Mouse (Mus musculus): ENCODE results near the gene Sorl1.

The Sorl1 gene

DNA sequence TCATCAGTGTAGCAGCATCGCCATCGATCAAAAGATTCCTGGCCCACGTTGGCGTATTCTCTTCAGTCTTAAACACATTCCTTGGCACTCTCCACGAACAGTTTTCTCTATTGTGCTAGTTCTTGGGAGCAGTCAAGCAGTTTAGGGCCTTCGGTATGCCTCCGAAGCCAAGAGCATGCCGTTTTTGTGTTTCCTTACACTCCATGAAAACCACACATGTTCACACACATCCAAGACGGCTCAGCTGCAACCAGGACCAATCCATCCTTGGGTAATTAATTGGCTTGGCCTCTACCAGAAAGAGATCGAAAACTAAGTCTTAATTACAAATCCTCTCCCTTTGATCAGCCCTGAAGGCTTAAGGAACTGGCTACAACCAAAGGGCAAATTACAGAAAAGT is 162.8 kb downstream of the Sorl1 start:
- no peak for DNase-seq (ENCODE audit: low read depth, low spot score)

DNA sequence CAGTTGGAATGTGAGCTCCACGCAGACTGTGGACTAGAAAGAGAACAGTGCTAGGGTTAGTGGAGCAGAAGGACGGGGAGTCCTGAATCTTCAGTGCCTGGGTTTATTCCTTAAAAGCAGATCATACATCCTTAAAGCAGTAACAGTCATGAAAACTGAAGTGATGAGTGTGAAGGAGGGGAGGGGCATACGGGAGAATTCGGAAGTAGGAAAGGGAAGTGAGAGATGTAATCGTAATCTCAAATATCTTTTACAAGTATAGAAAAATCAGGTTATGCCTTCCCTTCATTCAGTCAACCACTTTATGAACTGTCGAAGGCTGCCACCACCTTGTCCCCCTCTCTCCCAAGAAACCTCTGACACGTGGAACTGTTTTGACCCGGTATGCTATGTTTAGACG is 165.8 kb downstream of the Sorl1 start:
- peak; percentile 52 for DNase-seq (ENCODE audit: low read depth, low spot score)

DNA sequence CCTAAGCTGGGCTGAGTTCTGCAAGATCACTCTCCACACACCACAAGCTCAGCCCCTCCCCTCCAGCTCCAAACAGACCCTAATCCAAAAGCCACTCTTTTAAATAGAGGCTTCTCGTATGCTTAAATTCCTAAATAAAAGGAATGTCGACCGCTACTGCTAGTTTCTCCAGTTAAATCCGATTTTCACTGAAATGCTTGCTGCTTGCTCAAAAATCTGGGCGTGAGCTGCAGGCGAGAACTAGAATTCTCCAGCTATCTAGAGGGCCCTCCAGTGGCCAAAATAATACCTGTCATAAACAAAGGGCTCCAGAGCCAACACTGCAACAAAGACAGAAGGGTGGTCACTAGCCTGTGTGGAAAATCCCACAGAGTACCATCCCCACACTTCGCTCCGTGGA is 170.6 kb downstream of the Sorl1 start:
- DNase-seq (ENCODE audit: low read depth, low spot score) = peak; percentile 60

DNA sequence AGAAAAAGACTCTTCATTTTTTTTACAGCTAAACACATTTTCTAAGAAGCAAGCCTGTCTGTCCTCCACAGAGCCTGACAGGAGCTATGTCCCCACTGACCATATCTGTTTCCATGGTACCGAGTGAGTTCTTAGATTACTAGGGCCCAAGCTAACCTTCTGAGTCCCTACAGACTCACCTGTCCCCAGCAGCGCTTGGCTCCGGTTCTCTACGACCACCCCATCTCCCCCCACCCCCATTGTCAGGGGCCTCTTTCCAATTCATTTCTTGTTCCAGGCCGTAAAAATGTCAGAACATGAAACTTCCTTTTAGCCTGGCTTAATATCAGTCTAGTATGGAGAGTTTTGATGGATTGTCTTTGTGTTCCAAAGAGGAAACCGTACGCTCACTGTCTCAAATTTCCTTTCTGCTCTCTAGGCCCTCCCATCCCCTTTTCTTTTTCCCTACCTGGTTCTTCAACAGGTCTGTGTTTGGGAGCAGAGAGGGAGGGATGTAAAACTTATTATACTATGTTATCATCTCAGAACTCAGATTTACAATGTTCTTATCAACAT is 171.4 kb downstream of the Sorl1 start:
- DNase-seq (ENCODE audit: low read depth, low spot score) = no peak

DNA sequence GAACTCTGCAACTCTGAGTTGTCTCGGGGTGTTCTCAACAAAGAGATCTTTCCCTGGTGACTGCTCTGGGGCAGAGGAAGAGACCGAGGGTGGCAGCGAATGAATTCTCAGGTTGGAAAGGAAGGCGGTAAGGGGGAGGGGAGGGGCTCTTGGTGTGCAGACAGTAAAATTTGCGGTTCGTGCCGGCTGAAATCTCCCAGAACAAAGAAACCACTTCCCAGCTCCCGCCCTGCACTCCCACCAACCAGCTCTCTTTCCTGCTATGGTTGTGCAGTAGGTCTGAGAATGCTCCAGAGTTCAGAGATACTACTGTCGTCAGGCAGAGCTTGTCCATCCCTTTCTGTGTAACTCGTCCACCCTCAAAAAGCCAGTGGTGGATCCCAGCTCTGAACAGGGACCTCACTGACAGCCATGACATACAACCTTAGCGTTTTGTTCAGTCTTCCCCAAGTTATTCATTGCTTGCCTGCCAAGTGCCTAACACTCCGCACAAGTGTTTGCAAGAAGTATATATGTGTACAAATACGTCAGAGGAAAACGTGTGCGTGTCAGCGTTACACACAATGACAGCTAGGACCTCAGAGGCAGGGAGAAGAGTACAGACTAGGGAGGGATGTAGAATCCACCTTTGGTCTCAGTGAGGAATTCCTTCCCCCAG is 172.5 kb downstream of the Sorl1 start:
- DNase-seq (ENCODE audit: low read depth, low spot score) = no peak

DNA sequence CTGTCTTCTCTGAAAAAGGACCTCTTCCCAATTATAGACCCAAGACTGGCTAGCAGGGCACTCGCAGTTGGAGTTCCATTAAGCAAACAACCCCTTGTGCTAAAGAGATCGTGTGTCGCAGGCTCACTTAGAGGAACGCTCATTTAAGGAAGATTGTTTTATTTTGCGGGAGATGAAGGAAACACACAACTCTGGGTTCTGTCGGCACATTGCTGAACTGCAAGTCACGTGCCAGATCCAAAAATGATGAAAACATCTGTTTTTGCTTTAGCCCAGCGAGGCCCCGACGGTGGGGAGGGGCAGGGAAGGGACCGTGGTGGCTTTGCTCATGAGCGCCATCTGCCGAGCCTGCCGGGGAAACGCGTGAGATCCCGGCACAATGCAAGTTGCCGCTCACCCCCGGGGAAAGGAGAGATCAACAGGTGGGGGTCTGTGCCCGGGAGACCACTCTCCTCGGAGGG is 173.1 kb downstream of the Sorl1 start:
- DNase-seq (ENCODE audit: low read depth, low spot score) = peak; percentile 86

DNA sequence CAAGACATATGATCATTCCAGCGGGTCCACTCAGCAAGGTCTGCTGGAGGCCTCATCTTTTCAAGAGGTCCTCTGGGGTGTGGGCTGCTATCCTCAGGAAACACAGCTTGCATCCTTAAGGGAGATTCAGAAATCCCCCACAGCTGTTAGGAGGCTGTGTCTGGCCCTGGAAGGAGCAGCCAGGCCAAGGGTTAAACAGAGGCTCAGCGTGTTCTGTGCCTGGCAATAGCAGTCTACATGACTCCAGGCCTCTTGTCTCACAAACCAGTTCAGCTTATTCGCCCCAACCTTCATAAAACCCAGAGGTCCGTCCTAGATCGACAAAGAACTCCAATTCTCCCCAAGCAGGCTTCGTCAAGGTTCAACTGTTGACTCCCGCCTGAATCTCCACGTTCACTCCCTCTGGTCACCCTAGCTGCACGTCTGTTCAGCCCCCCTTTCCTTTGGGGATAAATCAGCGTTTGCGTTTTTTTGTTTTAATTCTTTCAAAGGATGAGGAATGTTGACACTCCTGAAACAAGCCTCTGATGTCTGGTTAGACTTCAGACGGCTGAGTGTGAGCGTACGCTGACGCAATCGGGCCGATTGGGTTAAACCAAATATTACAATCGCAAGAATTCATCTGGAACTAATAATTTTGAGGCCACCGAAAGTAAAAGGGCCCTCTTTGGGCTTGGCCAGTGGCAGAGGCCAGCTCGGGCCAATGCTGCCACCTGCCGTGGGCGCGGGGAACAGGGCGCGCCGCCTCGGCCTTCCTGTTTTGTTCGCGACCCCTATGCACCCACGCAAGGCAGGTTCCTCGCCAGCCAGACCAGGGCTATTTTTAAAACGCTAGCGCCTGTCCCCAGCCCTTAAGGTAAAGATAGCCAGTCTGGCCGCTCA is 173.7 kb downstream of the Sorl1 start:
- DNase-seq (ENCODE audit: low read depth, low spot score) = peak; percentile 88

DNA sequence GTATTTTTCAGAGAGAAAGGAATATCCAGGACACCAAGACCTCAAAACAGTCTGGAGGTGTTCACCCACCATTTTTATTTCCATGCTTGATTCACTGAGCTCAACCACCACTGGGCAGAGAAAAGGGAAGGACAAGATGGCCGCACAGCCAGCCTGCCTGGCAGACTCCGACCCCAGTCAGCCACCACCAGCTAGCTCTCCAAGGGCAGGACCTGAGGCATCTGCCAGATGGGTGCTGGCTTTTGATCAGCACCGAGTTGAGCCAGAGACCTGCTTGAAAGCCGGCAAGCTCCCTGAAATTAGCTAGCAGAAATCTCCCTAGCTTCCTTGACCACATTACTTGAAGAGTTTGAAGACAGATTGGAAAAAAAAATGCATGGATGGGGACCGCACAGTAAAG is 174.6 kb downstream of the Sorl1 start:
- no peak for DNase-seq (ENCODE audit: low read depth, low spot score)

DNA sequence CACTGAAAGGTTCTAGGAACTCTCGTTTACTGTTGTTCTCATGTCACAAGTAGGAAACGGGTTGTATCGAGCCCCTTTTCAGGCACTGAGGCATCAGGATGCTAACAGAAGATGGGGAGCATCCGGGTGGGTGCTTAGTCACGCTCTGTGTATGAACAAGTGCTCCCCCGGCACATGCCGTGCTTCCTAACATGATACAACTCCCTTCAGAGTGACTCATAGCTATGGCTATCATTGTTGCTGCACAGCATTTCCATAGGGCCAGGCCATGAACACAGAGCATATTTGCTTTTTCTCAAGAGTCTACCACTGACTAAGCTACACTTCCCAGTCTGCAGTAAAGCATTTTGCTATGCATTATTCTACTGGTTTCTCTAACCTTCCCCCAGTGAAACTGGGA is 179.1 kb downstream of the Sorl1 start:
- no peak for DNase-seq (ENCODE audit: low read depth, low spot score)

DNA sequence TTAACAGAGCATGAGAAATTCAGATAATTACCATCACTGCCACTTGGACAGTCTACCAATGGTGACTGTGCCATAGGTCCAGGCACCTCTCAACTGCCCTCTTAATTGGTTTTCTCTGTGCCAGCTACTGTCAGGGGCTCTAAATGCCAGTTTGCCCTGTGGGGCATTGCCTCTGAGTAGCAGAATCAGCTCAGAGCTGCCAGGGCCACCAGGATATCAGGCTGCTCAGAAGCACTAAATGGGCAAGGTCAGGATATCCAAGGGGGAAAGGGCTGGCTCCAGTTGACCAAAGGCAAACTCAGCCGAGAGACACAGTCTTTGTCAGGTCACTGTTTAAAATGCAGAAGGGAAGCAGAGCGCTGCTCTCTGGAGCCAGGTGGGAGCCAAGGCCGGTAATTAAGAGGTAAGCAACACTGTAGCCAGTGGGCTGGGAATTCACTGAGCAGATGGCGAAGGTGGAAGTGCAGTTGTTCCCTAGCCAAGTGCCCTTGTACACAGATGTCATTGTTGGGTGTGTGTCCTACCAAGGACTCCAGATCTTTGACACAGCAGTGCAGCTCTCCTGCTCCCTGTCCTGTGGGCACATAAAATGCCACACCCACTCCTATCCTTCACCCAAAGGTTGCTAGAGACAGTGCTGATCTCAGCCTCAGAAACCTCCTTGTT is 181.0 kb downstream of the Sorl1 start:
- DNase-seq (ENCODE audit: low read depth, low spot score) = no peak

DNA sequence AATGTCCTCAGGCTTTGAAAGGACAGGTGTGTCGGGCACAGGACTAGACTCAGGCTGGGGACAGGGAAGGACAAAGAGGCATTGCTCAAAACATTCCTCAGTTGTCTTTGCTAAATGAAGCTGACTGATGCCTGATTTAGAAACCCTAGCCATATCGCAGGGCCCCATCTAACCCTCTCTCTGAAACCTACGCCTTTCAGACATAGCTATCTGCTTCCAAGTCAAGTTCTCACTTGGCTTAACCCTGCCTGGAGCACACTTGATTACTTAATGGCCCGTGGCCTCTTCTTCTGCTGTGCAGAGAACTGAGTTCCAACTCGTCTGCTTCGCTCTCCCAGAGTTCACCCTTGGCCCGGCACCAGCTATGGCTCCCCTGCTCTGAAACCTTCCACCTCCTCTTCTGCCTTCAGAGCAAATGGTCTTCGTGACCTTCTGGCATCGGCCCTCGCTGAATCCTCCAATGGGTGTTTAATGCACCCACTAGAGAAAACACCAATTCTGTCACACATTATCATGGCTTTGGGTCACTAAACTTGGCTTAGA is 183.7 kb downstream of the Sorl1 start:
- DNase-seq (ENCODE audit: low read depth, low spot score) = no peak

DNA sequence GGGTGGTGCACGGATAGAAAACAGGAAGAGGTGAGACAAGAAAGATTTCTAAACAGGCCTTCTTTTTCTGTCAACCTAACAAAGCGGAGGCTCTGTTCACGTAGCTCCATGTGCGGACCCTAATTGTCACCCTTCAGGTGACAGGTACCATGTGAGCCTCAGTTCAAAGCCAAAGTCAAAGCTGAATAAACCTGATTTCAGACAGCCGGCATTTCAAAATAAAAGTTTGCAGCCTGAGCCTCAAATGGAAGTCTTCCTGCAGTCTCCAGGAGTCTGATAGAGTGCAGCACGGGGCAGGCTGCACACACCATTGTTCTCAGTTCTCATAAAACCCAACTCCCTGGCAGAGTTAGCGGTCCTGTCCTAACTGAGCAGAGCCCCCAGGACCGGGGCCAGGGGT is 185.6 kb downstream of the Sorl1 start:
- DNase-seq (ENCODE audit: low read depth, low spot score) = no peak

DNA sequence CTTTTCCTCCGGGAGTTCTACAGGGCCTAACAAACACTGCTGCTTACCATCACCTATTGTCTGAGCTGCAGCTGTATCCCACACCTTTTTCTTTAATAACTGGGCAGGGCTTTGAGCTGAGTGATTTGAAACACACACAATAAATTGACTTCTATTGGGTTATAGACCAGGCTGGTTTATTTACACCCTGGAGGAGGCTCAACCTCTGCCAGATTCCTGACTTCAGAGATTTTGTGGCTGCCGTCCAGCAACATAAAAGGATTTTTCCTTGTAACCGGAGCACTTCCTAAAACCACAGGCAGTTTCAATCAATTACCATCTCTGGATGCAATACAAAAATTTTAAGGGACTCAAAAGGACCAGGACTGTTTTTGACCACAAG is 186.1 kb downstream of the Sorl1 start:
- no peak for DNase-seq (ENCODE audit: low read depth, low spot score)

DNA sequence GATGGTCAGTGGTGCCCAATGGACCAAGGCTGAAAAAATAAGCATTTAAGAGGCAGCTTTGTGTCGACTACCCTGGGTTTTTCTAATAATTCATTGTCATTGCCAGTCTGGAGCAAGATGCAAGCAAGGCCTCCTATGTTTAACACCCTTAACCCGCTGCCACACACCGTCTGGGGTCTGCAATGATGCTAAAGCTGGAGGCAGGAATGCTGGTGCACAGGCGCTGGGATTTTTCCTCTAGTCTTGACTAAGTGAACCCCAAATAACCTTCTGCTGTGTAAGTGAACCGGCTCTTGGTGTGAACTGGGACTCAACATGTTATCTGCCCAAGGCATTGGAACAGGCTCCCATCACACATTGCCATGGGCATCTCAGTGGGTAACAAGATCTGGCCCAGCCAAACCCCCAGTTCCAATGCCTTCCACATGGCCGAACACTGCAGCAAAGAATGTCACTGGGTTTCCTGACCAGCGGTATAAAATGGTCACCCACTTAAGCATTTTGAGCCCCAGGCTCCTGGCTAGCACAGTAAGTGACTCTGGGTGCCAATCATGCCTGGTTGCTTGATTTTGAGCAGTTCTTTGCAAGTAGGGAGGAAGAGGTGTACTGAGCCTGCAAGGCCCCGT is 186.6 kb downstream of the Sorl1 start:
- DNase-seq (ENCODE audit: low read depth, low spot score) = no peak

DNA sequence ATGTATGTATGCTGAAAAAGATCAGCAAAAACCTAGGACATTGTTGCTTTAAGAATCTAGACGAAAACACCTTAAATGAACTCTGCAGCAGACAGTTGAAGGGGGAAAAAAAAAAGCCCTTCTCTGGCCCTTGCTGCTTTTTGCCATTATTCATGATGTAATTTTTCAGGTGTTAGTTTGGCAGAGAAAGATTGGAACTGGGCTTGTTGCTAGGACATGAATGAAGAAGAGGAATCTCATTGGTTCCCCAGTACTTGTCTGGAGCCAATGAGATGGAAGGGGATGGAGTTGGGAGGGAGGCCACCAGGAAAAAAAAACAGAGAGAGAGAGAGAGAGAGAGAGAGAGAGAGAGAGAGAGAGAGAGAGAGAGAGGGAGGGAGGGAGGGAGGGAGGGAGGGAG is 187.5 kb downstream of the Sorl1 start:
- DNase-seq (ENCODE audit: low read depth, low spot score) = no peak

DNA sequence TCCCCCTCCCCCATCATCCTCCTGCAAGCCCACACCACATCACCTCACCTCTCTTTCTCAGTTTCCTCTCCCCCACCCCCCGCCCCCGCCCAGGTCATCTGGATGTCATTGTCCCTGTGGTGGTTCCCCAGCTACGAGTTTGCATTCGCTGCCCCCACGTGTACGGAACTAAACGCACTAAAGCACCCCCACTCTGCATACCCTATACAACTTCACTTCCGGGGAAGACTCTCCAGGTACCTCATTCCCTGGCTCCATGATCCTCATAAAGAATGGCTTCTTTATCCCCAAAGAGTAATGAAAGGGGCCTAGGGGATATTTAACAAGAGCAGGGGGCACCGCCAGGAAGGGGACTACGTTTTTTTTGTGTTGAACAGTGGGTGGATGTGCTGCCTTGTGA is 188.1 kb downstream of the Sorl1 start:
- DNase-seq (ENCODE audit: low read depth, low spot score) = no peak

DNA sequence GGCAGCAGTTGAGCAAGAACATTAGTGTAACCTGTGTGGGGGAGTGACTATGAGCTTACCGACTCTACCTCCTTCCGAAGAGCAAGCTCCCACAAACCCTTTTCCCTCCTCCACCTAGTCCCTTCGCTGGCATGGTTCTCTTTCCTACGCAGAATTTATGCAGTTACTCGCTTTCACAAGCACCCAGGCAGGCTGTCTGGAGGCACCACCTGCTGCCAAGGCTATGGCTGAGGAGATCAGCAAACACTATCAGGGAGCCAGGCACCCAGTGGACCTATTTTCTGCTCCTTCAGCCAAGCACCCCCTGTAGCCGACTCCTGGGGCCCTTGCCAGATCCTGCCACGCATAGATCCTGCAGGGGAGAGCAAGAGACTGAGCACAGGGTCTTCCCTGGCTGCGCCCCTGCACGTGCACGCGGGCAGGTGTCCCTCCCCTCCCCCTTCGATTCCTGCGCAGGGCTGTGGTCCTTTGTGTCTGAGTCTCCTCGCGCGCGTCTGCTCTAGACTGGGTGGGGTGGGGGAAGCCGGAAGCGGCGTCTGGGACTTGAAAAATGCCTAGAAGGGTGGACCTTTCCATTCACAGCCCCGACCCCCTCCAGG is 188.6 kb downstream of the Sorl1 start:
- DNase-seq (ENCODE audit: low read depth, low spot score) = peak; percentile 88

DNA sequence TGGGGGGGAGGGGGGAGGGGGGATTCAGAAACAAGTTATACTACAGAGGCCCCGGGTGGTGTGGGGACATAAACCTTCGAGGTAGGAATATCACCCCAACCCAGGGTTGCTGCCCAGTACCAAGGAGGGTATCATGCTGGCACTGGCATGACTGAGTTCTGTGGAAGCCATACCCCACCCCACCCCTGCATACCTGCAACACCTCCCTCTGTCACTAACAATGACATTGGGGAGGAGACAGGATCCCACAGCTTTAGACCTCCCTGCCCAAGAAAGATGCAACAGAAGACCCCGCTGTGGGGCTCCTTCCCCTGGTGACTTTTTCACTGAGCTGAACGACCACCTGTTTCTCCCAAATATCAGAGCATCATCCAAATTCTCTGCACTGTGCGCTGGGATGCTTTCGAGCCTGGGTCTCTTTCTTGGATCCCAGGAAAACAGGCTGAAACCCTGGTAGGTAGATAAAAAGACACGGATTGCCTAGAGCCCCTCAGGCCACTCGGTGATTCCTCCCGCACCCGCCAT is 189.2 kb downstream of the Sorl1 start:
- no peak for DNase-seq (ENCODE audit: low read depth, low spot score)

DNA sequence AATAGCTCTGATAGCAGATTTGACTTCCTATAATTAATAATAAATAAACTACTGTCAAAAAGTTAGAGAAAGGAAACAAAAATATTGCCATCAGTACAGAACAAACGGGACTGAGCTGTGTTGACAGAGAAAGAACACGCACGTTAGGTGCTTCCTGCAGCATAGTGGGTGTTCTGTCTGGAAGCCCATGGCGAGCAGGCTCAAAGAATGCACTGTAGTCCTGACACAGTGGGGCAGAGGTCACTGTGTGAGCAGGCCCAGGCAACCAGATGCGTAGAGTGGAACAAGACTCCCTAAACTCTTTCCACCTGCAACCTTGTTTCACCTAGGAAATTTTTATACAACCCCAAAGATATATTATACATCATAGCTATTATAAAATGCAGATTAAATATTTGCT is 194.1 kb downstream of the Sorl1 start:
- DNase-seq (ENCODE audit: low read depth, low spot score) = no peak

DNA sequence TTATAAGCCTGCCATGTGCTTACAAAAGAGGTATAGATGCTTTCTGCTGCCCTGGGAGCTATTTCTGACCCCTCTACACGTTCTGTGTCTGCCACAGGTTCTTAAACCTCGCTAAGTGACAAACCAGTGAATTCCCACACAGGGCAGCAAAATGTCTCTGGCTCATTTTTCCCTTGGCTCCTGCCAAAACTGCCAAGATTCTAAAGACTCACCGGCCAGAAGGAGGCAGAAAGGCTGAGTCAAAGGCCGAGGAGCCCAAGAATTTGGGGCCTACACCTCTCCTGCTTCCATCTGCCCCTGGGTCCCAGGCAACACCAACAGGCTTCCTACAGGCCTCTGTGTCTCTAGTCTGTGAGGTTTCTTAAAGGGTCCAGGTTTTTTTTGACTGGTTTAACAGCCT is 198.4 kb downstream of the Sorl1 start:
- no peak for DNase-seq (ENCODE audit: low read depth, low spot score)

DNA sequence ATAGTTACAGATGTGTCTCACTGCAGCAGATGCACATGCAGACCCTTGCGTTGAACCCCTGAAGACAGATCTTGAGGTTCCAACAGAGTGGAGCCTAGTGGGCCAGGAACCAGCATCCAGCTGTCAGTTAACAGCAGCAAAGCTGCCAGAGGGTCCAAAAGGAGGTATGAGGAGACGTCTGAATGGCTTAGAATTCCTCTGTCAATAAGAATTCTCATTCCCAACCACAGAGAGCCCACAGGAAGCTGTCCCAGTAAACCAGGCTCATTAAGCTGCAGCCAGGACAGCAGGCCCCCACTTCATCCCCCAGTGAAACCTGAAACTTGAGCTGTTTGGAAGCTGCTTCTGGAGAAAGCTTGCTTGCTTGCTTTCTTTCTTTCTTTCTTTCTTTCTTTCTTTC is 200.0 kb downstream of the Sorl1 start:
- no peak for DNase-seq (ENCODE audit: low read depth, low spot score)
